Mouse (Mus musculus) embryonic facial prominence, embryonic 12.5 days (tissue): Measurements from ENCODE around the gene Pla2g6. TPM values are rescaled to one million over a fixed set of nuclear protein-coding genes. Genes with fewer than 3 reads are reported as not detected.

Source experiments
- ATAC-seq: fragments of 200-750 bp; cut with Nextera tagmentation; 2 replicates; pipeline ENCODE4 v1.8.0; 2017; ENCODE audit not compliant: insufficient number of reproducible peaks, insufficient read depth, low FRiP score, low TSS enrichment
- H3K27ac ChIP-seq: fragments of 300-500 bp; sonication (generic); 2 replicates; pipeline ENCODE4 v1.5.1; 2016; ENCODE audit warnings: mild to moderate bottlenecking
- H3K27me3 ChIP-seq: fragments of 300-500 bp; sonication (generic); 2 replicates; pipeline ENCODE4 v1.6.1; 2016; ENCODE audit warnings: mild to moderate bottlenecking, moderate library complexity
- H3K36me3 ChIP-seq: fragments of 300-500 bp; sonication (generic); 2 replicates; pipeline ENCODE4 v1.6.1; 2016; ENCODE audit warnings: mild to moderate bottlenecking
- H3K4me1 ChIP-seq: fragments of 300-500 bp; sonication (generic); 2 replicates; pipeline ENCODE4 v1.6.1; 2016
- H3K4me2 ChIP-seq: fragments of 300-500 bp; sonication (generic); replicated peaks from 2 replicates; pipeline ENCODE4 v1.6.1; 2016; ENCODE audit warnings: mild to moderate bottlenecking, moderate library complexity
- H3K4me3 ChIP-seq: fragments of 300-500 bp; sonication (generic); 2 replicates; pipeline ENCODE4 v1.5.1; 2016; ENCODE audit warnings: mild to moderate bottlenecking
- H3K9ac ChIP-seq: fragments of 300-500 bp; sonication (generic); 2 replicates; pipeline ENCODE4 v1.6.1; 2016; ENCODE audit warnings: mild to moderate bottlenecking, moderate library complexity
- H3K9me3 ChIP-seq: fragments of 300-500 bp; sonication (generic); 2 replicates; pipeline ENCODE4 v1.6.1; 2016; ENCODE audit warnings: mild to moderate bottlenecking, moderate library complexity
- WGBS: fragments of 180-500 bp; shearing (Covaris S2); methylation state at CpG from one replicate; pipeline ENCODE4 v1.1.7; 2016; 5-methylcytosine and 5-hydroxymethylcytosine counted together
- polyA plus RNA-seq: library from polyadenylated mRNA; unstranded; fragments of >200 nt; fragmentation: Nextera tagmentation; extraction: Ambion mirVana; gene quantifications from 2 replicates; pipeline ENCODE4 v1.2.1, GENCODE M21; 2016

Pla2g6 gene
- polyA plus RNA-seq, 1 experiment from 2014 or later, result 15.4 TPM

GRCm38 (mm10) chr15:79285399-79285798 lies 42.8 kb downstream of the Pla2g6 start, which contains the start of gene Baiap2l2:
TSS of gene Baiap2l2 (minus strand) at chr15:79285537.
- 55% methylated on average over 10 of the region's 10 CpGs for WGBS
- H3K4me3 ChIP-seq, result no peak within 1 kb of the TSS
- no peak for ATAC-seq

GRCm38 (mm10) chr15:79283371-79283770 lies 44.8 kb downstream of the Pla2g6 start:
- no peaks in the 10 kb centered on the region for H3K9me3 ChIP-seq
- H3K4me2 ChIP-seq, result no peak overlapping the region
- H3K4me3 ChIP-seq, result no peak overlapping the region
- no peak overlapping the region for H3K27ac ChIP-seq
- peaks cover 3% of the 10 kb centered on the region; the same call in 1 of the 2 replicates for H3K4me1 ChIP-seq
- 0 out of 2 replicates have a peak, but pooled peaks cover 4% of the 10 kb centered on the region for H3K36me3 ChIP-seq
- no peak overlapping the region for H3K9ac ChIP-seq
- WGBS, result 80% methylated on average over 4 of the region's 4 CpGs
- no peak for ATAC-seq
- H3K27me3 ChIP-seq, result no peaks in the 10 kb centered on the region

More at GRCm38 (mm10) chr15:79285399-79285798, 42.8 kb downstream of the Pla2g6 start, which contains the start of gene Baiap2l2:
- H3K4me1 ChIP-seq, result peaks cover 3% of the 10 kb centered on the region; the same call in 1 of the 2 replicates
- no peaks in the 10 kb centered on the region for H3K27me3 ChIP-seq
- 0 out of 2 replicates have a peak, but pooled peaks cover 4% of the 10 kb centered on the region for H3K36me3 ChIP-seq
- H3K9me3 ChIP-seq, result no peaks in the 10 kb centered on the region
- no peak within 1 kb of the TSS for H3K9ac ChIP-seq
- no peak within 1 kb of the TSS for H3K4me2 ChIP-seq
- no peak within 1 kb of the TSS for H3K27ac ChIP-seq

GRCm38 (mm10) chr15:79282434-79282833 lies 45.8 kb downstream of the Pla2g6 start:
- Histone ChIP-seq H3K4me1 (peaks cover 3% of the 10 kb centered on the region; the same call in 1 of the 2 replicates), H3K27ac (no peak overlapping the region), H3K4me2 (no peak overlapping the region), H3K27me3 (no peaks in the 10 kb centered on the region), H3K9ac (no peak overlapping the region), H3K9me3 (no peaks in the 10 kb centered on the region), H3K4me3 (no peak overlapping the region), H3K36me3 (0 out of 2 replicates have a peak, but pooled peaks cover 4% of the 10 kb centered on the region)
- no peak for ATAC-seq
- 80% methylated on average over 5 of the region's 5 CpGs for WGBS

- H3K9ac ChIP-seq, result no peak overlapping the region
- ATAC-seq, result no peak
- no peak overlapping the region for H3K4me3 ChIP-seq
- peaks cover 3% of the 10 kb centered on the region; the same call in 1 of the 2 replicates for H3K4me1 ChIP-seq
- no peak overlapping the region for H3K27ac ChIP-seq
- H3K4me2 ChIP-seq, result no peak overlapping the region
- 0 out of 2 replicates have a peak, but pooled peaks cover 4% of the 10 kb centered on the region for H3K36me3 ChIP-seq
- WGBS, result 84% methylated on average over 1 of the region's 1 CpGs
- no peaks in the 10 kb centered on the region for H3K27me3 ChIP-seq
- no peaks in the 10 kb centered on the region for H3K9me3 ChIP-seq
Measured at GRCm38 (mm10) chr15:79281389-79281788, 46.8 kb downstream of the Pla2g6 start.

GRCm38 (mm10) chr15:79280850-79281249 lies 47.3 kb downstream of the Pla2g6 start:
- no peak overlapping the region for H3K4me2 ChIP-seq
- no peaks in the 10 kb centered on the region for H3K9me3 ChIP-seq
- H3K4me3 ChIP-seq, result no peak overlapping the region
- H3K9ac ChIP-seq, result no peak overlapping the region
- H3K27ac ChIP-seq, result no peak overlapping the region
- peaks cover 3% of the 10 kb centered on the region; the same call in 1 of the 2 replicates for H3K4me1 ChIP-seq
- no peaks in the 10 kb centered on the region for H3K27me3 ChIP-seq
- no peaks in the 10 kb centered on the region for H3K36me3 ChIP-seq
- WGBS, result 58% methylated on average over 5 of the region's 5 CpGs
- ATAC-seq, result no peak

GRCm38 (mm10) chr15:79280209-79280608 lies 48.0 kb downstream of the Pla2g6 start:
- H3K4me3 ChIP-seq, result no peak overlapping the region
- no peak overlapping the region for H3K27ac ChIP-seq
- H3K9ac ChIP-seq, result no peak overlapping the region
- H3K4me1 ChIP-seq, result peaks cover 3% of the 10 kb centered on the region; the same call in 1 of the 2 replicates
- 28% methylated on average over 6 of the region's 6 CpGs for WGBS
- no peak overlapping the region for H3K4me2 ChIP-seq
- no peak for ATAC-seq
- no peaks in the 10 kb centered on the region for H3K9me3 ChIP-seq
- no peaks in the 10 kb centered on the region for H3K27me3 ChIP-seq
- no peaks in the 10 kb centered on the region for H3K36me3 ChIP-seq

GRCm38 (mm10) chr15:79277728-79278127 lies 50.5 kb downstream of the Pla2g6 start:
- no peaks in the 10 kb centered on the region for H3K36me3 ChIP-seq
- no peak overlapping the region for H3K27ac ChIP-seq
- no peak overlapping the region for H3K9ac ChIP-seq
- H3K4me3 ChIP-seq, result no peak overlapping the region
- WGBS, result 50% methylated on average over 10 of the region's 10 CpGs
- peaks cover 3% of the 10 kb centered on the region; the same call in 1 of the 2 replicates for H3K4me1 ChIP-seq
- H3K9me3 ChIP-seq, result no peaks in the 10 kb centered on the region
- ATAC-seq, result no peak
- no peak overlapping the region for H3K4me2 ChIP-seq
- no peaks in the 10 kb centered on the region for H3K27me3 ChIP-seq

GRCm38 (mm10) chr15:79273020-79273419 lies 55.2 kb downstream of the Pla2g6 start:
- ATAC-seq, result no peak
- 63% methylated on average over 10 of the region's 10 CpGs for WGBS
- H3K4me2 ChIP-seq, result no peak overlapping the region

GRCm38 (mm10) chr15:79271124-79271746 lies 57.0 kb downstream of the Pla2g6 start:
- 14% methylated on average over 17 of the region's 17 CpGs for WGBS
- Histone ChIP-seq H3K4me3 (0 out of 2 replicates have a peak overlapping the region, but pooled peaks have one; percentile 29), H3K36me3 (no peaks in the 10 kb centered on the region), H3K4me1 (peaks cover 8% of the 10 kb centered on the region; the same call in 1 of the 2 replicates), H3K4me2 (peak overlapping the region; percentile 54), H3K27ac (no peak overlapping the region), H3K9ac (no peak overlapping the region), H3K27me3 (peaks cover 14% of the 10 kb centered on the region; the same call in 1 of the 2 replicates), H3K9me3 (no peaks in the 10 kb centered on the region)
- ATAC-seq, result no peak

More at GRCm38 (mm10) chr15:79273020-79273419, 55.2 kb downstream of the Pla2g6 start:
- Histone ChIP-seq H3K9me3 (no peaks in the 10 kb centered on the region), H3K36me3 (no peaks in the 10 kb centered on the region), H3K27me3 (peaks cover 14% of the 10 kb centered on the region; the same call in 1 of the 2 replicates), H3K4me3 (no peak overlapping the region), H3K4me1 (peaks cover 8% of the 10 kb centered on the region; the same call in 1 of the 2 replicates), H3K27ac (no peak overlapping the region), H3K9ac (no peak overlapping the region)

GRCm38 (mm10) chr15:79270317-79271123 lies 57.7 kb downstream of the Pla2g6 start:
- ATAC-seq, result peak; percentile 30; the same call in 1 of the 2 replicates
- Histone ChIP-seq H3K4me3 (peak overlapping the region; percentile 29), H3K27me3 (peaks cover 14% of the 10 kb centered on the region; the same call in 1 of the 2 replicates), H3K27ac (no peak overlapping the region), H3K9ac (no peak overlapping the region), H3K4me2 (peak overlapping the region; percentile 54), H3K4me1 (peaks cover 8% of the 10 kb centered on the region; the same call in 1 of the 2 replicates), H3K9me3 (no peaks in the 10 kb centered on the region), H3K36me3 (no peaks in the 10 kb centered on the region)
- 2% methylated on average over 33 of the region's 33 CpGs for WGBS

GRCm38 (mm10) chr15:79268521-79268920 lies 59.7 kb downstream of the Pla2g6 start:
- no peak overlapping the region for H3K4me3 ChIP-seq
- no peak for ATAC-seq
- H3K4me1 ChIP-seq, result peaks cover 8% of the 10 kb centered on the region; the same call in 1 of the 2 replicates
- H3K9ac ChIP-seq, result no peak overlapping the region
- H3K27ac ChIP-seq, result no peak overlapping the region
- H3K36me3 ChIP-seq, result no peaks in the 10 kb centered on the region
- H3K4me2 ChIP-seq, result no peak overlapping the region
- H3K27me3 ChIP-seq, result peaks cover 14% of the 10 kb centered on the region; the same call in 1 of the 2 replicates
- WGBS, result 13% methylated on average over 1 of the region's 1 CpGs
- no peaks in the 10 kb centered on the region for H3K9me3 ChIP-seq
